Mouse (Mus musculus): ENCODE results near the gene Dpf2. TPM values are rescaled to one million over a fixed set of nuclear protein-coding genes. Genes with fewer than 3 reads are reported as not detected.
A peak's percentile ranks its signal among the peaks of the same experiment; 100 is the strongest.

Gene Dpf2
- polyA plus RNA-seq, 2 experiments, result 143 to 179 TPM

DNA sequence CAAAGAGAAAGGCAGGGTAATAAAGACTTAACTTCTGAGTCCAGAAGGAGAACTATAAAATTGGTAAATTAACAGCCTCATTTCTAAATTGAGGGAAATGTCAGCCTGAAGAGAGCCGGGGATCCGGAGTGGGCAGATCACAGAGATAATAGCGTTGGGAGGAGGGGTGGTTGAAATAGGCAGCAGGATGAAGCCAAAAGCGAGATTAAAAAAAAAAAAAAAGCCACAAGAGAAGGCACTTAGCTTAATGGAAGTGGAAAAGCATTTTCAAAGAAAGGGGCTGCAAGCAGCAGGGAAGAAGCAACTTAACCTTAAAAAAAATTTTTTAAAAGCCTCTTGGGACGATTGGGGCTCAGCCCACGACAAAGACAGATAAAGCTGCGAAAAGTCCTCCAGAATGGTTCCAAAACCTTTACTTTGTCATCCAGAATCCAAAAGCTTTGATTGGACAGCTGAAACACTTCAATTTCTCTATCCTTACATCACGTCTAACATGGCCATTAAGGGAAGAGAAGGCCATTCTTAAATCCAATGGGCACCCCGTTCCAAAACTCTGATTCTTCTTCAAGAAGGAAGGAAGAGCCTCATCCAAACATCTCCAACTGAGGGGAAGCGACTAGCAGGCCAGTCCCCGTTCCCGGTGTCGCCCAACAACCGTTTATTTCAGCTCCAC is 1.2 kb downstream of the Dpf2 start:
- Histone ChIP-seq H3K36me3 (ENCODE audit: control insufficient read depth, insufficient read depth, low read length) (peaks cover 9% of the 10 kb centered on the region), H3K27me3 (ENCODE audit: control insufficient read depth, insufficient read depth, low read length) (no peaks in the 10 kb centered on the region), H3K4me2 (replicated peaks; ENCODE audit: low read depth, low read length, severe bottlenecking) (peak overlapping the region; percentile 64), H3K4me3 (replicated peaks; ENCODE audit: low read length) (peak overlapping the region; percentile 98), H3K27ac (replicated peaks; ENCODE audit: low read depth, low read length) (peak overlapping the region; percentile 84), H3K9ac (ENCODE audit: low read depth, low read length, severe bottlenecking) (peak overlapping the region; percentile 95), H3K4me1 (ENCODE audit: control insufficient read depth, insufficient read depth, low read length) (peaks cover 19% of the 10 kb centered on the region), H3K9me3 (ENCODE audit: control insufficient read depth, low read length) (no peaks in the 10 kb centered on the region)
- TF ChIP-seq POLR2A (IDR thresholded peaks at IDR 0.05; ENCODE audit: borderline replicate concordance, extremely low read depth, insufficient read depth, insufficient read length), result no peak
- 7% methylated on average over 14 of the region's 14 CpGs for WGBS
- DNase-seq (ENCODE audit: low spot score), result no peak
- ATAC-seq (ENCODE audit: low FRiP score, low read depth), result no peak

DNA sequence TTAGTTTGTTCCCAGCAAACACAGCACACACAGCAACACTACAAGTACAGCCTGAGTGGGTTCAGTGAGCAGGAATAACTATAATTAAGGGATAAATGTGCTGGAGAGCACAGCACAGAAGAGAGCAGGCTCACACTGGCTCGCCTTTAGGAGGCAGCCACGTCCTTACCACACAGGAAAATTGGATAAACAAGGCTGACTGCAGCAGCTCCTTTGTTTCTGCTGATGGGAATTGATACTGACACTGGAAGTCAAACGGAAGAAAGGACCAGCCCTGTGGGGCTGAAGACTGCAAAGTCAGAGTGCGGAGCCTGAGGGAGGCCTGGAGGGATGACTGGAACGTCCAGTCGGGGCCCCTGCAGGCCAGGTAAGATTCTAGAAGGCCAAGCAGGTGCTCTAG is 2.6 kb downstream of the Dpf2 start:
- H3K9me3 ChIP-seq (ENCODE audit: control insufficient read depth, low read length), result no peaks in the 10 kb centered on the region
- no peak overlapping the region for H3K9ac ChIP-seq (ENCODE audit: low read depth, low read length, severe bottlenecking)
- peaks cover 23% of the 10 kb centered on the region for H3K36me3 ChIP-seq (ENCODE audit: control insufficient read depth, insufficient read depth, low read length)
- no peak for TF ChIP-seq POLR2A (IDR thresholded peaks at IDR 0.05; ENCODE audit: borderline replicate concordance, extremely low read depth, insufficient read depth, insufficient read length)
- no peak for ATAC-seq (ENCODE audit: low FRiP score, low read depth)
- no peak for DNase-seq (ENCODE audit: low spot score)
- no peak overlapping the region; the same call in 1 of the 2 replicates for H3K4me3 ChIP-seq (replicated peaks; ENCODE audit: low read length)
- peaks cover 19% of the 10 kb centered on the region for H3K4me1 ChIP-seq (ENCODE audit: control insufficient read depth, insufficient read depth, low read length)
- 77% methylated on average over 6 of the region's 6 CpGs for WGBS
- H3K4me2 ChIP-seq (replicated peaks; ENCODE audit: low read depth, low read length, severe bottlenecking), result no peak overlapping the region
- H3K27ac ChIP-seq (replicated peaks; ENCODE audit: low read depth, low read length), result no peak overlapping the region
- H3K27me3 ChIP-seq (ENCODE audit: control insufficient read depth, insufficient read depth, low read length), result no peaks in the 10 kb centered on the region

DNA sequence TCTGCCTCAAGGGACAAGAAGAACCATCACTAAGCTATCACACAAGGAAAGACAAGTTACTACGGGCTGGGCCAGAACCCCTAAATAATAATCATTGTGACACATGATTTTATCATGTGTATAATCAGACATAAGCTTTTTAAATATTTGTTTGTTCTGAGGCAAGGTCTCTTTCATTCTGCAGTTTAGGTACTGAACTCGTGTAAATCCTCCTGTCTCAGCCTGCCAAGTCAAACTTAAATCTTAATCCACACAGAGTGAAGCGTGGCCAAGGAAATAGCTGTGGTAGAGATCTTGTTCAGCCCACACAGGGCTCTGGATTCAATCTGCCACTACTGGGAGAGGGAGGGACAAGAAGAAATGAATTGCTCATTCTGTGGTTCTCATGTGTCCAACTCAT is 5.5 kb downstream of the Dpf2 start:
- no peak overlapping the region for H3K4me3 ChIP-seq (replicated peaks; ENCODE audit: low read length)
- peaks cover 50% of the 10 kb centered on the region for H3K36me3 ChIP-seq (ENCODE audit: control insufficient read depth, insufficient read depth, low read length)
- H3K27me3 ChIP-seq (ENCODE audit: control insufficient read depth, insufficient read depth, low read length), result no peaks in the 10 kb centered on the region
- H3K4me2 ChIP-seq (replicated peaks; ENCODE audit: low read depth, low read length, severe bottlenecking), result no peak overlapping the region
- no peak for TF ChIP-seq POLR2A (IDR thresholded peaks at IDR 0.05; ENCODE audit: borderline replicate concordance, extremely low read depth, insufficient read depth, insufficient read length)
- no peak for DNase-seq (ENCODE audit: low spot score)
- peaks cover 13% of the 10 kb centered on the region for H3K4me1 ChIP-seq (ENCODE audit: control insufficient read depth, insufficient read depth, low read length)
- no peak for ATAC-seq (ENCODE audit: low FRiP score, low read depth)
- no peak overlapping the region for H3K27ac ChIP-seq (replicated peaks; ENCODE audit: low read depth, low read length)
- H3K9ac ChIP-seq (ENCODE audit: low read depth, low read length, severe bottlenecking), result no peak overlapping the region
- WGBS, result 86% methylated on average over 3 of the region's 3 CpGs
- no peaks in the 10 kb centered on the region for H3K9me3 ChIP-seq (ENCODE audit: control insufficient read depth, low read length)

DNA sequence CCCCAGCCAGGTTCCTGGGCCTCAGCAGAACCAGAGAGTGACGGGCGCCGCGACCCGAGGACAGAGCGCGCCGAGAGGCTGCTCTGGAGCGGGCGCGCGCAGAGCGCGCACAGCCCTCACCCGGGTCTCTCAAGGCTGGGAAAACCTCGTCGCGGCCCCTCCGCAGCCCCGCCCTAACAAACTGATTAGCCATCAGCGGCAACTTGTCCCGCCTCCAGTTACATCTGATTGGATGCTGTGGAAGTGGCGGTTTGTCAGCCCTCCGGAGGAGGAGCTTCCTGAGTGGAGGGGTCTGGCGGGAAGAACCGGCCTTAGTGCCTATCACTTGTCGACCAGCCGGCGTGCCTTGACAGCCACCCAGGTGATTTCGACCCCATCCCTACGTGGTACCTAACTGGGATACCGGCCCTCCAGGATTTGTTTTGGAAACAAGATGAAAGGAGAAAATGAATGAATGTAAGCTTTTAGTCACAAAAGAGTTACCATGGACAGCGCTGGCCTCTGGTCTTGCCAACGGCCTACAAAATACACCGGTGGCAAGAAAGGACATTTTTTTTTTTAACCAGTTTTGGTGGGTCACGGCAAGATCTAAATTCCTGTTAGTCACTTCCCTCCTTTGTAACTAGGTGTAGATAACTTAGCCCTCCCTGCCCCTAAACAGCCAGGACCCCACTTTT is 18.7 kb downstream of the Dpf2 start, which contains the start of gene Tigd3:
Gene Tigd3, minus strand, starts transcription at position 148 of the 677 bp plus-strand sequence.
- TF ChIP-seq POLR2A (IDR thresholded peaks at IDR 0.05; ENCODE audit: borderline replicate concordance, extremely low read depth, insufficient read depth, insufficient read length), result peak; percentile 83; the same call in 1 of the 2 replicates
- peak within 1 kb of the TSS; percentile 83 for H3K4me2 ChIP-seq (replicated peaks; ENCODE audit: low read depth, low read length, severe bottlenecking)
- peak within 1 kb of the TSS; percentile 58 for H3K4me3 ChIP-seq (replicated peaks; ENCODE audit: low read length)
- H3K4me1 ChIP-seq (ENCODE audit: control insufficient read depth, insufficient read depth, low read length), result peaks cover 7% of the 10 kb centered on the region; the same call in 1 of the 2 replicates
- H3K9ac ChIP-seq (ENCODE audit: low read depth, low read length, severe bottlenecking), result peak within 1 kb of the TSS; percentile 72
- peak; percentile 97 for ATAC-seq (ENCODE audit: low FRiP score, low read depth)
- peaks cover 22% of the 10 kb centered on the region for H3K36me3 ChIP-seq (ENCODE audit: control insufficient read depth, insufficient read depth, low read length)
- H3K27me3 ChIP-seq (ENCODE audit: control insufficient read depth, insufficient read depth, low read length), result no peaks in the 10 kb centered on the region
- 4% methylated on average over 36 of the region's 36 CpGs for WGBS
- peak; percentile 98 for DNase-seq (ENCODE audit: low spot score)
- no peaks in the 10 kb centered on the region for H3K9me3 ChIP-seq (ENCODE audit: control insufficient read depth, low read length)
- no peak within 1 kb of the TSS; the same call in 1 of the 2 replicates for H3K27ac ChIP-seq (replicated peaks; ENCODE audit: low read depth, low read length)

DNA sequence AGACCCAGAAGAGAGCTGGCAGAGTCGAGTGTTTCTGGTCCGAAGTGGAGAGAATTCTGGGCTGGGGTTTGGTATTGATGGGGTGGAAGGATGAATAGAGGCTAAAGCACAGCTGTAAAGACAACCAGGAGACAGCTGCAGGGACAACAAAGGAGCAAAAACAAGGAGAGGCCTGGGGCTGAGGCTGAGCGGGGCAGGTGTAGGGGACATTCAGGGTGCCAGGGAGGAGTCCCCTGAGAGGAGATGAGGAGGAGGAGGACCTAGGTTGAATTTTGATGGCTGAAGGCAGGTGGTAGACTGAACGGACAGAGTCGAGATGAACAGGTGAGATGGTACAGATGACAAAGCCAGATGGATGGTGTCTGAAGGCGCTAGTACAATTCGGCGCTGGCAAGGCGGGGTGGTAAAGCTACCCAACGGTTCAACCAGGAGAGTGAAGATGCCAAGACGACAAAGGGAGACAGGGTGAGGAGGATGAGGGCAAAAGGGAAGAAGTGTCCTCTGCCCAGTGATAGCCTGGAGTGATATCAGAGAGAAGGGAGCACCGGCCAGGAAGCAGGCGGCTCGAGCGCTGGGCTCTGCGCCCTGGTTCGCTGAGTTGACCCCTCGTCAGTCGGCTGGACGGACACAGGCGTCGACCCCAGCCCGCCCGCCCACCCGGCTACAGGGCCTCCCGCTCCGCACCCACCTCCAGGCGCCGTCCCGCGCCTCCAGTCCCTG is 19.4 kb downstream of the Dpf2 start:
- Histone ChIP-seq H3K36me3 (ENCODE audit: control insufficient read depth, insufficient read depth, low read length) (peaks cover 18% of the 10 kb centered on the region), H3K27ac (replicated peaks; ENCODE audit: low read depth, low read length) (no peak overlapping the region; the same call in 1 of the 2 replicates), H3K9ac (ENCODE audit: low read depth, low read length, severe bottlenecking) (peak overlapping the region; percentile 72), H3K4me3 (replicated peaks; ENCODE audit: low read length) (peak overlapping the region; percentile 58), H3K9me3 (ENCODE audit: control insufficient read depth, low read length) (no peaks in the 10 kb centered on the region), H3K4me2 (replicated peaks; ENCODE audit: low read depth, low read length, severe bottlenecking) (peak overlapping the region; percentile 83), H3K27me3 (ENCODE audit: control insufficient read depth, insufficient read depth, low read length) (no peaks in the 10 kb centered on the region), H3K4me1 (ENCODE audit: control insufficient read depth, insufficient read depth, low read length) (peaks cover 7% of the 10 kb centered on the region; the same call in 1 of the 2 replicates)
- TF ChIP-seq POLR2A (IDR thresholded peaks at IDR 0.05; ENCODE audit: borderline replicate concordance, extremely low read depth, insufficient read depth, insufficient read length), result no peak
- WGBS, result 8% methylated on average over 27 of the region's 31 CpGs
- DNase-seq (ENCODE audit: low spot score), result no peak
- peak; percentile 39; the same call in 1 of the 2 replicates for ATAC-seq (ENCODE audit: low FRiP score, low read depth)

Measured in limb, embryonic 14.5 days (tissue).